Comparison of ENCODE assay signal across 10 mouse cellular contexts in genomic region chr17:48430394-48430793, GRCm38 (mm10). TPM values are rescaled to one million over a fixed set of nuclear protein-coding genes. Genes with fewer than 3 reads are reported as not detected.
DNase-seq lines count a peak whose midpoint lies in the region; ATAC-seq lines count a peak whose summit lies in the region.
"Had no signal": no experiment of that assay in that cellular context is flagged by ENCODE, and none has a peak within 500 bp of the region (broad histone marks: within the 10 kb centered on the region; RNA-seq: fewer than 3 reads in every experiment).

No protein-coding gene starts in this region.

- 0 out of 2 replicates have a peak overlapping the region, but pooled peaks have one; percentile 17 for H3K27ac ChIP-seq in neural tube, embryonic 11.5 days (ENCODE audit: low read depth, low read length)
- H3K27ac ChIP-seq in limb, embryonic 13.5 days, result peak overlapping the region; percentile 52; the same call in 1 of the 2 replicates
- H3K27ac ChIP-seq in midbrain, embryonic 16.5 days (ENCODE audit: low read length), result no peak overlapping the region
- H3K27ac ChIP-seq: liver, embryonic 13.5 days had no signal

- peak; percentile 38 for DNase-seq in embryo, embryonic 10.5 days (ENCODE audit: low spot score)
- no peak for DNase-seq in embryo, embryonic 10 days (ENCODE audit: low spot score)
- no peak for DNase-seq in neural tube, embryonic 11.5 days (ENCODE audit: low spot score)
- DNase-seq in neural tube, embryonic 10.5 days (ENCODE audit: extremely low spot score, low spot score), result no peak
- no peak for DNase-seq in yolk sac, embryonic 10.5 days (ENCODE audit: low spot score)
- DNase-seq in thymus, postnatal 25 days, result no peak
- DNase-seq: kidney, postnatal 4 days; liver, embryonic 13.5 days had no signal

- peaks cover 4% of the 10 kb centered on the region; the same call in 1 of the 2 replicates for H3K4me1 ChIP-seq in neural tube, embryonic 11.5 days (ENCODE audit: control insufficient read depth, insufficient read depth, low read length)
- H3K4me1 ChIP-seq in limb, embryonic 13.5 days, result peaks cover 36% of the 10 kb centered on the region
- no peaks in the 10 kb centered on the region for H3K4me1 ChIP-seq in midbrain, embryonic 16.5 days (ENCODE audit: control insufficient read depth, insufficient read depth, low read length)

- no peak overlapping the region for H3K4me2 ChIP-seq in neural tube, embryonic 11.5 days (ENCODE audit: low read depth)
- peak overlapping the region; percentile 23 for H3K4me2 ChIP-seq in limb, embryonic 13.5 days (replicated peaks)
- no peak overlapping the region for H3K4me2 ChIP-seq in midbrain, embryonic 16.5 days (ENCODE audit: low read length)
- H3K4me2 ChIP-seq: liver, embryonic 13.5 days had no signal

- H3K9ac ChIP-seq in neural tube, embryonic 11.5 days (ENCODE audit: low read length), result no peak overlapping the region; the same call in 1 of the 2 replicates
- no peak overlapping the region for H3K9ac ChIP-seq in limb, embryonic 13.5 days
- no peak overlapping the region for H3K9ac ChIP-seq in midbrain, embryonic 16.5 days (ENCODE audit: low read depth, low read length)
- H3K9ac ChIP-seq: liver, embryonic 13.5 days had no signal

- no peaks in the 10 kb centered on the region for H3K36me3 ChIP-seq in neural tube, embryonic 11.5 days (ENCODE audit: control insufficient read depth, insufficient read depth, low read length)
- no peaks in the 10 kb centered on the region for H3K36me3 ChIP-seq in limb, embryonic 13.5 days
- no peaks in the 10 kb centered on the region for H3K36me3 ChIP-seq in midbrain, embryonic 16.5 days (ENCODE audit: control insufficient read depth, insufficient read depth, low read length)
- H3K36me3 ChIP-seq: liver, embryonic 13.5 days had no signal

- ATAC-seq in neural tube, embryonic 11.5 days (ENCODE audit: insufficient read depth, low FRiP score, low TSS enrichment), result no peak
- ATAC-seq in limb, embryonic 13.5 days (ENCODE audit: low FRiP score, low read depth), result no peak
- ATAC-seq in midbrain, embryonic 16.5 days, result no peak

- no peak overlapping the region for H3K4me3 ChIP-seq in neural tube, embryonic 11.5 days (ENCODE audit: low read depth, low read length)
- H3K4me3 ChIP-seq in limb, embryonic 13.5 days, result no peak overlapping the region
- H3K4me3 ChIP-seq in midbrain, embryonic 16.5 days (ENCODE audit: low read depth, low read length), result no peak overlapping the region
- H3K4me3 ChIP-seq: liver, embryonic 13.5 days had no signal

- H3K27me3 ChIP-seq in neural tube, embryonic 11.5 days (ENCODE audit: control insufficient read depth, insufficient read depth, low read length), result no peaks in the 10 kb centered on the region
- H3K27me3 ChIP-seq in limb, embryonic 13.5 days, result no peaks in the 10 kb centered on the region
- no peaks in the 10 kb centered on the region for H3K27me3 ChIP-seq in midbrain, embryonic 16.5 days (ENCODE audit: control insufficient read depth, insufficient read depth, low read depth, low read length)
- H3K27me3 ChIP-seq: liver, embryonic 13.5 days had no signal

- no peaks in the 10 kb centered on the region for H3K9me3 ChIP-seq in neural tube, embryonic 11.5 days (ENCODE audit: control insufficient read depth, low read length)
- H3K9me3 ChIP-seq in limb, embryonic 13.5 days, result no peaks in the 10 kb centered on the region
- no peaks in the 10 kb centered on the region for H3K9me3 ChIP-seq in midbrain, embryonic 16.5 days (replicated peaks; ENCODE audit: control insufficient read depth, low read length, poor library complexity, severe bottlenecking)
- H3K9me3 ChIP-seq: liver, embryonic 13.5 days had no signal

- WGBS in neural tube, embryonic 11.5 days, result 39% methylated on average over 5 of the region's 5 CpGs
- WGBS in limb, embryonic 13.5 days, result 33% methylated on average over 5 of the region's 5 CpGs
- 74% methylated on average over 5 of the region's 5 CpGs for WGBS in midbrain, embryonic 16.5 days

RNA-seq across cellular contexts. Expression of gene Apobec2, which starts 2.3 kb away (rescaled TPM):
- 5.5 and 5.7 TPM in 2 replicates for polyA plus RNA-seq in neural tube, embryonic 11.5 days (2014; fragmentation: Nextera tagmentation; extraction: Ambion mirVana)
- polyA plus RNA-seq in limb, embryonic 13.5 days (2015; fragmentation: Nextera tagmentation; extraction: Ambion mirVana), result 21.8 and 21.9 TPM in 2 replicates
- 0.43 and 0.58 TPM in 2 replicates for polyA plus RNA-seq in midbrain, embryonic 16.5 days (2015; fragmentation: Nextera tagmentation; extraction: Ambion mirVana)

RNA-seq across cellular contexts. Expression of gene Oard1, which starts 20.6 kb away (rescaled TPM):
- 73.5 and 74.2 TPM in 2 replicates for polyA plus RNA-seq in neural tube, embryonic 11.5 days (2014; fragmentation: Nextera tagmentation; extraction: Ambion mirVana)
- polyA plus RNA-seq in limb, embryonic 13.5 days (2015; fragmentation: Nextera tagmentation; extraction: Ambion mirVana), result 52.5 and 56.6 TPM in 2 replicates
- polyA plus RNA-seq in midbrain, embryonic 16.5 days (2015; fragmentation: Nextera tagmentation; extraction: Ambion mirVana), result 32.7 and 36.4 TPM in 2 replicates

RNA-seq across cellular contexts. Expression of gene Nfya, which starts 20.7 kb away (rescaled TPM):
- 23.1 and 27.8 TPM in 2 replicates for polyA plus RNA-seq in neural tube, embryonic 11.5 days (2014; fragmentation: Nextera tagmentation; extraction: Ambion mirVana)
- 16.7 and 17.2 TPM in 2 replicates for polyA plus RNA-seq in limb, embryonic 13.5 days (2015; fragmentation: Nextera tagmentation; extraction: Ambion mirVana)
- polyA plus RNA-seq in midbrain, embryonic 16.5 days (2015; fragmentation: Nextera tagmentation; extraction: Ambion mirVana), result 10.7 and 11.1 TPM in 2 replicates

RNA-seq across cellular contexts. Expression of gene Tspo2, which starts 20.9 kb away (rescaled TPM):
- 0.34 TPM in 1 of 2 replicates, not detected in the other for polyA plus RNA-seq in neural tube, embryonic 11.5 days (2014; fragmentation: Nextera tagmentation; extraction: Ambion mirVana)
- 1.8 and 2.0 TPM in 2 replicates for polyA plus RNA-seq in limb, embryonic 13.5 days (2015; fragmentation: Nextera tagmentation; extraction: Ambion mirVana)
- polyA plus RNA-seq in midbrain, embryonic 16.5 days (2015; fragmentation: Nextera tagmentation; extraction: Ambion mirVana), result 1.8 and 1.9 TPM in 2 replicates

RNA-seq across cellular contexts. Expression of gene Unc5cl, which starts 24.3 kb away (rescaled TPM):
- 0.16 and 0.48 TPM in 2 replicates for polyA plus RNA-seq in neural tube, embryonic 11.5 days (2014; fragmentation: Nextera tagmentation; extraction: Ambion mirVana)
- 0.31 and 0.32 TPM in 2 replicates for polyA plus RNA-seq in limb, embryonic 13.5 days (2015; fragmentation: Nextera tagmentation; extraction: Ambion mirVana)
- polyA plus RNA-seq in midbrain, embryonic 16.5 days (2015; fragmentation: Nextera tagmentation; extraction: Ambion mirVana), result 0.21 TPM in 1 of 2 replicates, not detected in the other
